Mouse (Mus musculus) naive thymus-derived CD4-positive, alpha-beta T cell, adult 2 months (primary cell): ENCODE results near the gene Noto.

Experiments
- DNase-seq: peaks from one replicate; pipeline ENCODE4 v3.0.0-alpha.2; 2011; ENCODE audit warnings: low read depth

The Noto gene

GRCm38 (mm10) chr6:85475581-85475980 lies 51.9 kb downstream of the Noto start:
- no peak for DNase-seq

DNA sequence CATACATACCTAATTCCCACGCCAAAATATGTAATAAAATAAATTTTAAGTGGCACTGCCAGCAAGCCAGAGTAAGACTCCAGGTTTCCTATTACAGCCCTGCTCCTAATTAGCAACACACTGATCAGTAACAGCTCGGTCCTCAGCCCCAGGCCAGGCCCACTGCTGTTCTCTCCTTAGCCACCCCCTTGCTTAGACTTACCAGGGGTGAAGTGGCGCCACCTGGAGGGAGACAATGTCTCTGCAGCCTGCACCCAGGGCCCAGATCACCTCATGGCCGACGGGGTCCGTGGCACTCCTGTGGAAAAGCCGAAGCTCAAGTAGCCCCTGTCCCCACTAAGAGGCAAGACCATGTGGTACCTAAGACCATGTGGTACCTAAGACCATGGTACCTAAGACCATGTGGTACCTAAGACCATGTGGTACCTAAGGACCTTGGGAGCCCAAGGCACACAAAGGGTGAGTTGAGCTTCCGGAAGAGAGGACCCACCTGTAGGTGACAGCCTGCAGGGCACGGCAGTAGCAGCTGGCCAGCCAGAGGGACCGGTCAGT lies 53.8 kb downstream of the Noto start:
- DNase-seq = peak; percentile 43

DNA sequence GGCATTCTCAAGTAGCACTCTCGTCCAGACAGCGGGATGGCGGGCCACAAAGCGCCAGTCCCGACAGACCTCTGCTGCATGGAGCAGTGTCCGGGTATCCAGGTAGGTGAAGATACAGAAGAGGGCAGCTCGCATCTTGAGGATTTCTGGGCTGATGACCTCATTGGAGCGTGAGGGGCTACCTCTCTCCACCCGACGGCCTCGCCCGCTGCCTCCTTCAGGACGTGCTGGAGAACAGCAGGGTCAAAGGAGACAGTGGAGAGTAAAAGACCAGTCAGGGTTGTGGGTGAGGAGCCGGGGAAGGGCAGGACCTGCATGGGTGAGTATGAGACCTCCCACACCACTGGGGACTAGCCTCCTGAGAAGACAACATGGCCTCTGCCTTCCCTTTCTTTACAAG lies 54.7 kb downstream of the Noto start:
- DNase-seq = no peak
